Mouse (Mus musculus): ENCODE measurements at regions not wholly inside any gene's neighbourhood (a gene's known extent, or its start where the extent isn't known, plus 50 kb on each side); places are given as distances from the start of the nearest gene placed in this dataset.
A peak's percentile ranks its signal among the peaks of the same experiment; 100 is the strongest.

DNA sequence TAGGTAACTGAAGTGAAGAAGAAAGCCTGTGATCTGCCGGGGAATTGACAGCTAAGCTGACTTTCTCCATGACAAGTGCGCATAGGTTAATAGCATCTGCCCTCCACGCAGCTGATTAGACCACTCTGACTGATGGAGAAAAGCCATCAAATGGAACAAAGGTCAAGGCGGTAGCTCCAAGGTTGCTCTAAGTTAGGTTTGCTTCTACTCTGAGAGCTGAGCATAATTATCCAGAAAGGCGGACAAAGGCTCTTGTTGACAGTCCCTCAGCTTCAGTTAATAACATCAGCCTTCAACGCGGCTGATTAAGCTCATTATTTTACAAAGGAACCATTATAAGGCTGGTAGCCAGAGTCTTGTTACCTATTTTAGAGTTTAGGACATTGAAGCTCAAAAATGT is 54.0 kb upstream of the Enpep start:
- no peak for ATAC-seq (replicated peaks; ENCODE audit: poor library complexity)

DNA sequence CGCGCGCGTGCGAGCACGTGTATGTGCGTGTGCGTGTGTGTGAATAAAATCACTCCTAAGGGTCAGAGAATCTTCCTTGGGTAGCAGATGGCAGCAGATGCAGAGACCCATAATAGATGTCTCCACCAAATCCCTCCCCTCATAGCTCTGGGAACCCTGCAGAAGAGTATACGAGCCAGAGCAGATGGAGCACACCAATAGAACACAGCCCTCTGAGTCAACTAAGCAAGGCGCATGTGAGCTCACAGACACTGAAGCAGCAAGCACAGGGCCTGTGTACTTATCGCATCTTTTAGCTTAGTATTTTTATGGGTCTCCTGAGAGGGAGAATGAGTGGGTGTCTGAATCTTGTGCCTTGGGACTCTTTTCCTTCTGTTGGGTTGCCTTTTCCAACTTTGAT is 58.0 kb upstream of the Enpep start:
- ATAC-seq (replicated peaks; ENCODE audit: poor library complexity): no peak

DNA sequence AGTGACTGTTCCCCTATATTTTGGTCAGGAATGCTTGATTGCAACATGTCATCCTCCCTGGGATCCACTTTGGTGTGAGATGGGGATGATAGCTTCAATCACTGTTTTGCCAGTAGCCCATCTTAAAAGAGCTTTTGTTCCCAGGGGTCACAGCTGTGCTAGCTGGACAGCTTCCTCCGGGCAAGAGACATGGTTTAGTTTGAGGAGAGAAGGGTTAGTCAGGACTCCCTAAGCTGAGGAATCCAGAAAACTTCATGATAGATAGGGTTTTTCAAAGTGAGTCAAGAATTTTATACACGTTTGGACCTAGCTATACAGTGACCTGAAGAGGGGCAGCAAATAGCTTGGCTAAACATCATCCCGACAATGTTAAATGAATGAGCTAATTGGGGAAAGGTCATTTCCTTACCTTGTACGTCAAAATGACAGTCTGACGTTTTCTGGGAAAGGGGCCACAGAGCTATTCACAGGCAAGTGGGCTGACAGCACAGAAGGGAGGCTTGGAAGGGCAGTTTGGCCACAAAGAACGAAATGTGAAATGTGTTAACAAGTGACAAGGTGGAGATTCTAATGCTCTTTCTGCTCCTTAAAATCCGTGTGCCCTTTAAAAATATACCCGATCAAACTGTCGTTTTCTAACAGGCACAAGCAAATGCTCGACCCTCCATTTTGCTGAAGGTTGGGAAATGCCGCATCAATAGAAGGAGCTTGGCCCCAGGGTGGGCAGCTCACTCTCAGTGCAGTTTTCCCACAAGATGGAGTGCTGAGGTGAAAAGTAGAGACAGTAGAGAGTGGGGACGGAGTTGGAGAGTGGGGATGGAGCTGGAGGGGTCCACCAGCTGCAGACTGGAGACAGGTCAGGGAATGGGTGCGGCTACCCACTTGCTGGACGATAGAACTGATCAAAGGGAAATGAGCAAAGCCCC is 59.6 kb upstream of the Enpep start:
- no peak for ATAC-seq (replicated peaks; ENCODE audit: poor library complexity)

DNA sequence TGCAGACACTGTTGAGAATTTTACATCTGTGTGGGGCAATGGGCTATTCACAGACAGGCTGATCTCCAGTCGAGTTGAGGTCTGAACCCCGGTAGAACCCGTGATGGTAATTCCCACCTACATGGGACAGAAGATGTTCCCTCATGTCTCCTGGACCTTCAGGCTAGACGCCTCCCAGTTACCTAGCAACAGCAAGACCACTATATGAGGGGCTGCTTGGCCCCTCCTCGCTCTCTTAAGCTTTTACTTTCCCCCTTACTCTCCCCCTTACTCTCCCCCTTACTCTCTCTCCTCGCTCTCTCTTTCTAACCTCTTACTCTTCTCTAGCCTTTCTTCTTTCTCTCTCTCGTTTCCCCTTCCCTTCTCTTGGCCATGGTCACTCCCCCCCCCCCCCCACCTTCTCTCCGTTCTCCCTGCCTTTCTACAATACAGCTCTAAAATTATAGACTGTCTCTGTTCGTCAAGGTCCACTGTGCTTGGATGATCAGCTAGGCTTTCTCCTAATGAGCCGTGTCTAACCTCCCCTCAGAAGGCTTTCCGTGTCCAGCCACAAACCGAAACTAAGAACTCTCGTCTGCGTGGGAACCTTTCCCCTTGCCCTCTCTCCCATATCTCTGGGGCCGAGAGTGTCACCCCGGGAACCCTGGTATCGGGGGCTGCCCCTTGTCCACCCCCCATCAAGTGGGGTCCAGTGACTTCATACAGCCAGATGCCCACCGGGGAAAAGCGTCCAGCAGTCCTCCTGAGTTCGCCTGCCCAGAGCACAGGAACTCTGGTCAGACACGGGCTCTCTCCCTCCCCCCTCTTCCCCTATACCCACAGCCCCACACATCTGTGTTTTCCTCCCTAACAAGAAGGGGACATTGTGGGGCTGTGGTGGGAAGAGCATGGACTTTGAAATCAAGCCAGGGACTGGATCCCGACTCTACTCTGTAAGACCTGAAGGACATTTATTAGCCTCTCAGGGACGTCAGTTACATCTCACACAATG is 60.6 kb upstream of the Enpep start:
- ATAC-seq (replicated peaks; ENCODE audit: poor library complexity): no peak

GRCm38 (mm10) chr3:129397481-129397880 is 65.0 kb upstream of the Enpep start:
- no peak for ATAC-seq (replicated peaks; ENCODE audit: poor library complexity)

DNA sequence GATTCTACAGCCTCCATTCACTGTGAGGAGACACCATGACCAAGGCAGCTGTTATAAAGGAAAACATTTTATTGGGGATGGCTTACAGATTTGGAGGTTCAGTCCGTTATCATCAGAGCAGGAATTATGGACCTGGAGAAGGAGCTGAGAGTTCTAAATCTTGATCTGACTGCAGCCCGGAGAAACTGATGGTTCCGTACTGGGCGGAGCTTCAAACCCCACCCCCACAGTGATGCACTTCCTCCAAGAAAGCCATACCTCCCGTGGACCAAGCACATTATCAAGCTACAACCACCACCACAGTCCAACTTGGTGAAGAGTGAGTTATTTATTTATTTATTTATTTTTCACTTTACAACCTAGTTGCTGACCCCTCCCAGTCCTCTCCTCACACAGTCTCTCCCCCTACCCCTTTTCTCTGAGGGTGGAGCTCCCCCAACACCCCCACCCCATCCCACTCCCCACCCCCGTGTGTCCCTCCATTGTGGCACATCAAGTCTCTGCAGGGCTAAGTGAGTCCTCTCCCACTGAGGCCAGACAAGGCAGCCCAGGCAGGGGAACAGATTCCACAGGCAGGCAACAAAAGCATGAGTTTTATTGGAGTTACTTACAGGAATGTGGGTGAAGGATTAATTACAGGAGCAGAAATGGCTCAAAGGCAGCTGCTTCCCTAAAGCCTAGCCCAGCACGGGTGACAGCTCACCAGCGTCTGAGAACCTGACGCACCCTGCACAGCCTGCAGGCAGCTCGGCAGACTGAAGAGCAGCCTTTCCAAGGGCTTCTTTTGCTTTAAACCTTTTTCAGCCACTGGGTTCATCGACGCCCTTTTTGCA is 67.8 kb upstream of the Enpep start:
- no peak for ATAC-seq (replicated peaks; ENCODE audit: poor library complexity)

DNA sequence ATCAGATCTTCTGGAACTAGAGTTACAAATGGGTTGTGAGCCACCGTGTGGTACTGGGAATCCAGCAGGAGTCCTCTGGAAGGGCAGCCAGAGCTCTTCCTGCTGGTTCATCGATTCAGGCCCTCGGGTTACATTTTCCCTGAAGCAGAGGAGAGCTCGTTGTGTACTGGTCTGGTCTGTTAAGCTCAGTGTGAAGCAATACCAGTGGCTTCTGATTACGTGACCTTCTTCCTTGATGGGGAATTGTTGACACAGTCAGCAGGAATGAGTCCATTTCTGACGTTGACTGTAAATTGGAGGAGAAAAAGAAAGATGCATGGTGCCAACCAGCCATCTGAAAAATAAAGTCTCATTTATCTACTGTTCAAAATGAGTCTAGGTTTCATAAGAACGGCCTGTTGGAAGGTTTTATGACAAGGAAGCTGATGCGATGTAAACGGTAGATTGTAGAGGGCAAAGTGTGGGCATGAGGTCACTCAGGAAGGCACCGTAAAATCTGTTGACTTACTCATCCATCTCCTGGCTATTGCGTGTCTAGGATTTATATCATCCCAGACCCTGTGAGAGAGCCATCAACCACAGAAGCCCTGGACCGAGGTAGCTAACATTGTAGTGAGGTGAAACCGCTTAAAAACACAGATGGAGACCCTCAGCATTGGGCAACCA is 79.0 kb upstream of the Enpep start:
- no peak for ATAC-seq (replicated peaks; ENCODE audit: poor library complexity)

GRCm38 (mm10) chr3:129412126-129412960 is 79.8 kb upstream of the Enpep start:
- ATAC-seq (replicated peaks; ENCODE audit: poor library complexity): no peak

DNA sequence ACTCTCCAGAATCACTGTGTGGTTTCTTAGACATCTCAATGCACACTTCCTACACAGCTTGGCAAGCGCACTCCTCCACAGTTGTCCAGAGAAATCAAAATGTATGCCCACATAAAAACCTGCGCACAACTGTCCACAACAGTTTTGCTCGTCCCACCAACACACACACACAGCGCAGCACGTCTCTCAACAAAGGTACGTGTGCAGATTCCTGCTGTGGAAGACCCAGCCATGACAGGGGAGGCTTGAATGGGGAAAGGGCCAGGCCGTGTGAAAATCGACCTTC is 80.4 kb upstream of the Enpep start:
- no peak for ATAC-seq (replicated peaks; ENCODE audit: poor library complexity)

- no peak for ATAC-seq (replicated peaks; ENCODE audit: poor library complexity)
Observed at GRCm38 (mm10) chr3:129415656-129416055, 83.1 kb upstream of the Enpep start.

- ATAC-seq (replicated peaks; ENCODE audit: poor library complexity): peak; percentile 54; the same call in 1 of the 2 replicates
Observed at GRCm38 (mm10) chr3:129416337-129416736, 83.8 kb upstream of the Enpep start.

GRCm38 (mm10) chr3:129421620-129422239 is 89.2 kb upstream of the Enpep start:
- peak; percentile 98 for ATAC-seq (replicated peaks; ENCODE audit: poor library complexity)

- no peak for ATAC-seq (replicated peaks; ENCODE audit: poor library complexity)
Observed at GRCm38 (mm10) chr3:129428750-129429149, 96.2 kb upstream of the Enpep start.

DNA sequence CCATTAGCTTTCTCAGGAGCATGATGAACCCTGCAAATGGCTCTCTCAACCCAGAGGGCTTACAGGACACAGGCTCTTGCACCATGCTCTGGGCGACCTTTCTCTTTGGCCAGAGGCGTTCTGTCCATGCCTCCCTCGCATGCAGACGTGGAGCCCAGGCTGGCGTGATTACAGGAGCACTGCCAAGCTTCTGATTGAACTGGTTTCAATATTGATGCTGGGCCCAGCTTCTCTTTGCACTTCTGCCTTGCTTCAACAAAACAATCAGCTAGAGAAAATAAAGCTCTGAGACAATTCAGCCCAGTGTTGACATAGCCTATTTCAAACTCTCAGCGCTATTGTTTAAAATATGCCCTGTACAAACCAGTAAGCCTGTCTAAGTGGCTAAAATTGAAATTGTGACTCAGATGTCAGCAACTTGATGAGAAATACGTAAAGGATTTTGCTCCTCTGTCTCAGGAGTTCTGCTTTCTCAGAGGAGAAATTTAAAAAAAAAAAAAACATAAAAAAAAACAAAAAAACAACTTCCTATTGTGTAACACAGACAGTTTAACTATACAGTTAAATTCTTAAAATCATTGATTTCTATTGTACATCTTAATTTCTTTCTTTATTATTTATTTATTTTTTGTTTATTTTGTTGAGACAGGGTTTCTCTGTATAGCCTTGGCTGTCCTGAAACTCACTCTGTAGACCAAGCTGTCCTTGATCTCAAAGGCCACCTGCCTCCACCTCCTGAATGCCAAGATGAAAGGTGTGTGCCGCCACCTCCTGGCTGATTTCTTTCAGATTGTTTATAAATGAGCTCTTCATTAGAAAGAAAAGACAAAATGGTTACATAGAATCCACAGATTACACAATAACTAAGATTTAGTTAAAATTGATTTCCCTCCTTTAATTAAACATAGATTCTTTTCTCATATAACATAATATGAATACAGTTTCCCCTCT is 96.9 kb upstream of the Enpep start:
- ATAC-seq (replicated peaks; ENCODE audit: poor library complexity): no peak; the same call in 1 of the 2 replicates

DNA sequence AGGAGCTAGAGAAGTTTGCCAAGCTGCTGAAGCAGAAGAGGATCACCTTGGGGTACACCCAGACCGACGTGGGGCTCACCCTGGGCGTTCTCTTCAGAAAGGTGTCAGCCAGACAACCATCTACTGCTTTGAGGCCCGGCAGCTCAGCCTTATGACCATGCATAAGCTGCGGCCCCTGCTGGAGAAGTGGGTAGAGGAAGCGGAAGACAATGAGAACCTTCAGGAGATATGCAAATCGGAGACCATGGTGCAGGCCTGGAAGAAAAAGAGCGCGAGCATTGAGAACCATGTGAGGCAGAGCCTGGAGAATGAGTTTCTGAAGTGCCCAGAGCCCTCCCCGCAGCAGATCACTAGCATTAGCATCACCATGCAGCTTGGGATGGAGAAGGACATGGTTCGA is 98.1 kb upstream of the Elovl6 start:
- ATAC-seq (replicated peaks; ENCODE audit: poor library complexity): 0 out of 2 replicates have a peak, but pooled peaks have one; percentile 34

- ATAC-seq (replicated peaks; ENCODE audit: poor library complexity): no peak
Observed at GRCm38 (mm10) chr3:129437687-129438086, 94.5 kb upstream of the Elovl6 start.

DNA sequence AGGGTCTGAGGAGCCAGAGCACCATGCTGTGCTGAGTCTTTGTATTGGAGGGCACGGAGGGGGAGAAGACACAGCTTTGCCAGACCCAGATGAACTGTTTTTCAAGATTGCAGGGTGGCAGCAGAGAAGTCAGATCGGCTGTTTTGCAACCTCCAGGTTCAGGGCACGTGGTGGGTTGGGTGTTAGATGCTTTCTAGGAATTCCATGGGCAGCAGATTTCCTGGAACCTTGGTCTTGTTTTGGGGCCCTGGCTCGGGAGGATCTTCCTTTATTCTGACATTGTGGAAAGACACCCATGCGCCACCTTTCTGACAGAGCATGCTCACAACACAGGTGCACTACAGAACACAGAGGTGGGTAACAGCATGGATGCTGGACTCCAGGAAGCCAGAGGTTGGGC is 89.4 kb upstream of the Elovl6 start:
- no peak for ATAC-seq (replicated peaks; ENCODE audit: poor library complexity)

GRCm38 (mm10) chr3:129444221-129444620 is 87.9 kb upstream of the Elovl6 start:
- ATAC-seq (replicated peaks; ENCODE audit: poor library complexity): no peak

All from megakaryocyte progenitor cell, adult 5-6 weeks (primary cell).